Mouse (Mus musculus): Measurements from ENCODE around the gene Ddc. TPM values are rescaled to one million over a fixed set of nuclear protein-coding genes. Genes with fewer than 3 reads are reported as not detected.

The Ddc gene
- polyA plus RNA-seq, 1 experiment from 2014 or later: 114 TPM

- H3K4me2 ChIP-seq (ENCODE audit: low read length): no peak overlapping the region
- H3K9ac ChIP-seq (ENCODE audit: low read length): peak overlapping the region; percentile 39; the same call in 1 of the 2 replicates
- H3K36me3 ChIP-seq (ENCODE audit: control insufficient read depth, insufficient read depth, low read length): peaks cover 7% of the 10 kb centered on the region
- no peaks in the 10 kb centered on the region for H3K27me3 ChIP-seq (ENCODE audit: control insufficient read depth, insufficient read depth, low read length)
- no peak overlapping the region for H3K4me3 ChIP-seq (ENCODE audit: control insufficient read depth in 1 of 2, insufficient read depth in 1 of 2, low read depth in 1 of 2, low read length in 2 of 2)
- H3K9me3 ChIP-seq (ENCODE audit: control insufficient read depth, low read length): no peaks in the 10 kb centered on the region
- peaks cover 40 to 56% of the 10 kb centered on the region in 2 experiments for H3K4me1 ChIP-seq (ENCODE audit: control insufficient read depth in 2 of 2, insufficient read depth in 2 of 2, low read length in 2 of 2)
- 37% methylated on average over 3 of the region's 3 CpGs for whole genome bisulfite sequencing
- no peak for ATAC-seq (ENCODE audit: insufficient number of reproducible peaks, insufficient read depth, low FRiP score, low read depth)
- peak overlapping the region; percentile 93 to 94 for H3K27ac ChIP-seq (replicated peaks in 1 of 2; ENCODE audit: control insufficient read depth in 1 of 2, insufficient read depth in 1 of 2, low read depth in 2 of 2, low read length in 2 of 2)
Measured at GRCm38 (mm10) chr11:11820737-11821136, 77.2 kb downstream of the Ddc start.

DNA sequence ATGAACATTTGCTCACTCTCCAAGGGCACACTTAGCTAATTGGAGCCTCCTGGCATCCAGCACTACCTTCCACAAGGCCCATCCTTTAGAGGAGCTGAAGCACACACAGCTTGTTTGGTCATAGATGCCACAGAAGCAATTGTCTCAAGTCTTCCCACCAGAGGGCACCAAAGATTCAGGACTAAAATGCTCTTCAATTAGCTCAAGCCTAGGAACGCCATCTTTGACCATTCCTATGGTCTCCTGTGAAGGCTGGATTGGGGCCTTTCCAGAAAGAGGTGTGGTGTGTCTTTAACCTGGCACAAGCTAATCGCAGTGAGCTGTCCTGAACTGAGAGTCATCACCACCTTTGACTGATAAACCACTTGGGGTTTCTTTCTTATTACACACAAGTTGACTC, 77.7 kb downstream of the Ddc start:
- H3K27me3 ChIP-seq (ENCODE audit: control insufficient read depth, insufficient read depth, low read length): no peaks in the 10 kb centered on the region
- peak overlapping the region; percentile 93 to 94 for H3K27ac ChIP-seq (replicated peaks in 1 of 2; ENCODE audit: control insufficient read depth in 1 of 2, insufficient read depth in 1 of 2, low read depth in 2 of 2, low read length in 2 of 2)
- ATAC-seq (ENCODE audit: insufficient number of reproducible peaks, insufficient read depth, low FRiP score, low read depth): no peak
- WGBS: 0% methylated on average over 2 of the region's 2 CpGs
- H3K36me3 ChIP-seq (ENCODE audit: control insufficient read depth, insufficient read depth, low read length): peaks cover 7% of the 10 kb centered on the region
- H3K4me1 ChIP-seq (ENCODE audit: control insufficient read depth in 2 of 2, insufficient read depth in 2 of 2, low read length in 2 of 2): peaks cover 38 to 55% of the 10 kb centered on the region in 2 experiments
- H3K4me3 ChIP-seq (ENCODE audit: control insufficient read depth in 1 of 2, insufficient read depth in 1 of 2, low read depth in 1 of 2, low read length in 2 of 2): no peak overlapping the region
- H3K9ac ChIP-seq (ENCODE audit: low read length): no peak overlapping the region
- H3K9me3 ChIP-seq (ENCODE audit: control insufficient read depth, low read length): no peaks in the 10 kb centered on the region
- no peak overlapping the region for H3K4me2 ChIP-seq (ENCODE audit: low read length)

DNA sequence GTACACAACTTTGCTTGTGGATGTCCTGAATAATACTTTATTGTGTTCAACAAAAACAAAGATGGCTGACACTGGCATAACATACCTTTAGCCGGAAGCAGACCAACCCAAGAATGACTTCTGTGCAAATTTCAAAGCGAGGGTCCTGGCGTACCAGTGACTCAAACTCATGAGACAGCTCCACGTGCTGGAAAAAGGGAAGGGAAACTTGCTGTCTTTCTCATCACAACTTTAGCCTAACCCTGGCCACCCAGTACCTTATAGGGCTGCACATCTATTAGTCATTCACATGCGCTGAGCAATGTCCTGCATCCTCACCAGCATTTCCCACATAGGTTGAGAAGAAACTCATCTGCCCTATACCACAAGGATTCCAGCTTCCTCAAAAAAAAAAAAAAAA, 78.7 kb downstream of the Ddc start:
- no peak overlapping the region for H3K4me3 ChIP-seq (ENCODE audit: control insufficient read depth in 1 of 2, insufficient read depth in 1 of 2, low read depth in 1 of 2, low read length in 2 of 2)
- no peak overlapping the region for H3K9ac ChIP-seq (ENCODE audit: low read length)
- WGBS: 90% methylated on average over 5 of the region's 5 CpGs
- H3K9me3 ChIP-seq (ENCODE audit: control insufficient read depth, low read length): no peaks in the 10 kb centered on the region
- H3K4me1 ChIP-seq (ENCODE audit: control insufficient read depth in 2 of 2, insufficient read depth in 2 of 2, low read length in 2 of 2): peaks cover 32 to 53% of the 10 kb centered on the region in 2 experiments
- ATAC-seq (ENCODE audit: insufficient number of reproducible peaks, insufficient read depth, low FRiP score, low read depth): no peak
- H3K36me3 ChIP-seq (ENCODE audit: control insufficient read depth, insufficient read depth, low read length): peaks cover 7% of the 10 kb centered on the region
- H3K4me2 ChIP-seq (ENCODE audit: low read length): no peak overlapping the region
- H3K27me3 ChIP-seq (ENCODE audit: control insufficient read depth, insufficient read depth, low read length): no peaks in the 10 kb centered on the region
- H3K27ac ChIP-seq (replicated peaks in 1 of 2; ENCODE audit: control insufficient read depth in 1 of 2, insufficient read depth in 1 of 2, low read depth in 2 of 2, low read length in 2 of 2): no peak overlapping the region

DNA sequence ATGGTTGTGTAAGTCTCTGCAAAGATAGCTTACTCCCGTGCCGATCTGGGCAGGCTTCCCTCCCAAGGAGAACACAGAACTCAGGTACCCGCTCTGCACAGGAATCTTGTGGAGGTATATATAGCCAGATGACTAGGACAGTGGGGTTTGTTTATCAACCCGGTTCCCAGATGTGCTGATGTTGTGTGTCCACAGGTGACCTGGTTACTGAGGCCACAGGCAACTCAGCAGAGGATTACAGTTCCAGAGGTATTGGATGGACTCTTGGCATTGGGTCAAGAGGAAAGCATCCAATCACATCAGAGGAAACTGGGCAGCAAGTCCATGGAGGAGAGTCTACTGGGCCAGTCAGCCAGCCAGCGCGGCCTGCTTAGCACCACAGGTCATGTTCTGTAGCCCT, 79.1 kb downstream of the Ddc start:
- no peak overlapping the region for H3K4me3 ChIP-seq (ENCODE audit: control insufficient read depth in 1 of 2, insufficient read depth in 1 of 2, low read depth in 1 of 2, low read length in 2 of 2)
- H3K9ac ChIP-seq (ENCODE audit: low read length): no peak overlapping the region
- peaks cover 7% of the 10 kb centered on the region for H3K36me3 ChIP-seq (ENCODE audit: control insufficient read depth, insufficient read depth, low read length)
- no peak overlapping the region for H3K27ac ChIP-seq (replicated peaks in 1 of 2; ENCODE audit: control insufficient read depth in 1 of 2, insufficient read depth in 1 of 2, low read depth in 2 of 2, low read length in 2 of 2)
- no peak for ATAC-seq (ENCODE audit: insufficient number of reproducible peaks, insufficient read depth, low FRiP score, low read depth)
- H3K9me3 ChIP-seq (ENCODE audit: control insufficient read depth, low read length): no peaks in the 10 kb centered on the region
- H3K4me2 ChIP-seq (ENCODE audit: low read length): no peak overlapping the region
- peaks cover 29 to 49% of the 10 kb centered on the region in 2 experiments for H3K4me1 ChIP-seq (ENCODE audit: control insufficient read depth in 2 of 2, insufficient read depth in 2 of 2, low read length in 2 of 2)
- WGBS: 92% methylated on average over 6 of the region's 6 CpGs
- no peaks in the 10 kb centered on the region for H3K27me3 ChIP-seq (ENCODE audit: control insufficient read depth, insufficient read depth, low read length)

GRCm38 (mm10) chr11:11815737-11816136, 82.2 kb downstream of the Ddc start:
- ATAC-seq (ENCODE audit: insufficient number of reproducible peaks, insufficient read depth, low FRiP score, low read depth): no peak
- no peak overlapping the region for H3K4me2 ChIP-seq (ENCODE audit: low read length)

DNA sequence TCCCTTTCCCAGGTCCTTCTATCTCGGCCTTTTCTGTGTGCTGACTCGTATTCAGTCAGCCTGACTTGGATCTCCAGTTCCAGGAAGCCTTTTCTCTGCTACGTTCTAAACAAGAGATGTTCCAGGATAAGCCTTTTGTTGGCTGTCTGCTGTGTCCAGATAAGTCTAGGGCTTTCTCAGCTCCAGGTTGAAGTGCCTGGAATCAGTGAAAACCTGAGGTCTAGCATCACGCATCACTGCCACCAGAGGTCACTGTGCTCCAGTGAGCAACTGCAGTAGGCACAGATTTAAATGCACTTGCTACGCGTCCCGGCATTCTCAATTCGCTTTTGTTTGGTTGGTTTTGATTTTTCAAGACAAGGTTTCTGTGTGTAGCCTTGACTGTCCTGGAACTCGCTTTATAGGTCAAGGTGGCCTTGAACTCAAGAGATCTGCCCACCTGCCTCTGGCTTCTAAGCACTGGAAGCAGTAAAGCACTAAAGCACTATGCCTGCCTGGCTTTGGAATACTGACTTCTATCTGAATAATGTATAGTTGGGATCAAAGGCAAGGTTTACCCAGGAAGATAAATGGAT, 86.0 kb downstream of the Ddc start:
- Histone ChIP-seq H3K27ac (replicated peaks in 1 of 2; ENCODE audit: control insufficient read depth in 1 of 2, insufficient read depth in 1 of 2, low read depth in 2 of 2, low read length in 2 of 2) (peak overlapping the region in 1 of 2 experiments; percentile 38; a peak in 2 of 4 replicates), H3K36me3 (ENCODE audit: control insufficient read depth, insufficient read depth, low read length) (no peaks in the 10 kb centered on the region), H3K4me2 (ENCODE audit: low read length) (peak overlapping the region; percentile 57), H3K27me3 (ENCODE audit: control insufficient read depth, insufficient read depth, low read length) (no peaks in the 10 kb centered on the region), H3K9ac (ENCODE audit: low read length) (peak overlapping the region; percentile 60; the same call in 1 of the 2 replicates), H3K4me1 (ENCODE audit: control insufficient read depth in 2 of 2, insufficient read depth in 2 of 2, low read length in 2 of 2) (peaks cover 16 to 35% of the 10 kb centered on the region in 2 experiments), H3K4me3 (ENCODE audit: control insufficient read depth in 1 of 2, insufficient read depth in 1 of 2, low read depth in 1 of 2, low read length in 2 of 2) (0 out of 4 replicates have a peak overlapping the region, but pooled peaks of 1 of the 2 experiments have one; percentile 13), H3K9me3 (ENCODE audit: control insufficient read depth, low read length) (no peaks in the 10 kb centered on the region)
- no peak for ATAC-seq (ENCODE audit: insufficient number of reproducible peaks, insufficient read depth, low FRiP score, low read depth)
- WGBS: 11% methylated on average over 9 of the region's 9 CpGs

More at GRCm38 (mm10) chr11:11815737-11816136, 82.2 kb downstream of the Ddc start:
- Histone ChIP-seq H3K9me3 (ENCODE audit: control insufficient read depth, low read length) (no peaks in the 10 kb centered on the region), H3K36me3 (ENCODE audit: control insufficient read depth, insufficient read depth, low read length) (peaks cover 7% of the 10 kb centered on the region), H3K4me1 (ENCODE audit: control insufficient read depth in 2 of 2, insufficient read depth in 2 of 2, low read length in 2 of 2) (peaks cover 13 to 26% of the 10 kb centered on the region in 2 experiments), H3K9ac (ENCODE audit: low read length) (no peak overlapping the region), H3K4me3 (ENCODE audit: control insufficient read depth in 1 of 2, insufficient read depth in 1 of 2, low read depth in 1 of 2, low read length in 2 of 2) (no peak overlapping the region), H3K27ac (replicated peaks in 1 of 2; ENCODE audit: control insufficient read depth in 1 of 2, insufficient read depth in 1 of 2, low read depth in 2 of 2, low read length in 2 of 2) (peak overlapping the region; percentile 50 to 61; a peak in 3 of 4 replicates), H3K27me3 (ENCODE audit: control insufficient read depth, insufficient read depth, low read length) (no peaks in the 10 kb centered on the region)
- 21% methylated on average over 3 of the region's 3 CpGs for WGBS

GRCm38 (mm10) chr11:11809404-11810175, 88.4 kb downstream of the Ddc start:
- no peaks in the 10 kb centered on the region for H3K9me3 ChIP-seq (ENCODE audit: control insufficient read depth, low read length)
- peak overlapping the region; percentile 83 for H3K9ac ChIP-seq (ENCODE audit: low read length)
- H3K36me3 ChIP-seq (ENCODE audit: control insufficient read depth, insufficient read depth, low read length): peaks cover 16% of the 10 kb centered on the region
- H3K27me3 ChIP-seq (ENCODE audit: control insufficient read depth, insufficient read depth, low read length): no peaks in the 10 kb centered on the region
- peak; percentile 8; the same call in 1 of the 2 replicates for ATAC-seq (ENCODE audit: insufficient number of reproducible peaks, insufficient read depth, low FRiP score, low read depth)
- peaks cover 7 to 20% of the 10 kb centered on the region in 2 experiments for H3K4me1 ChIP-seq (ENCODE audit: control insufficient read depth in 2 of 2, insufficient read depth in 2 of 2, low read length in 2 of 2)
- H3K4me2 ChIP-seq (ENCODE audit: low read length): peak overlapping the region; percentile 68
- H3K27ac ChIP-seq (replicated peaks in 1 of 2; ENCODE audit: control insufficient read depth in 1 of 2, insufficient read depth in 1 of 2, low read depth in 2 of 2, low read length in 2 of 2): peak overlapping the region; percentile 95 to 99
- peak overlapping the region; percentile 53 to 58 for H3K4me3 ChIP-seq (ENCODE audit: control insufficient read depth in 1 of 2, insufficient read depth in 1 of 2, low read depth in 1 of 2, low read length in 2 of 2)
- WGBS: 10% methylated on average over 11 of the region's 11 CpGs
